Mouse (Mus musculus): Measurements from ENCODE around the gene Cd96. TPM values are rescaled to one million over a fixed set of nuclear protein-coding genes. Genes with fewer than 3 reads are reported as not detected.

Cd96 gene
- total and polyA plus RNA-seq, 3 experiments: not detected

DNA sequence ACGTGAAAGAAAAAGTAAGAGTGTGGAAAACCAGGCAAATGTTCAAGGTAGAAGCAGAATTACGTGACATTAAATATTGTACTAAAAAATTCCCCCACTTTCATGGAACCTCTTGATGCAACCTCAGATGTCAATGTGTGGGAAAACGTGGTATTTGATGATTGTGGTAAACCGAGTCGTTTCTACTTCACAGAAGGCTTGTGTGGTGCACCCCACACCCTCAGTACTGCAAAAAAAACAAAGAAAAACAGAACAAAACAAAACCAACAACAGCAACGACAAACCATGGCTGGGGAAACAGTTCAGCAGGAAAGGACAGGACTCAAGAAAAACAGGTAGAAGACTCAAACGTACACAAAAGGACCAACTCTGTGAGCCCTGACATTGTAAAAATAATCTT lies 121.8 kb downstream of the Cd96 start:
- Histone ChIP-seq H3K27me3 (ENCODE audit: control insufficient read depth in 1 of 2, insufficient read depth in 2 of 2, low read length in 2 of 2) (no peaks in the 10 kb centered on the region), H3K79me2 (ENCODE audit: control insufficient read depth, insufficient read depth, low read length, poor library complexity) (no peaks in the 10 kb centered on the region), H3K36me3 (ENCODE audit: control insufficient read depth in 1 of 2, insufficient read depth in 2 of 2, low read length in 2 of 2) (no peaks in the 10 kb centered on the region), H3K27ac (ENCODE audit: control insufficient read depth, low read depth, low read length) (no peak overlapping the region), H3K9ac (ENCODE audit: control insufficient read depth, low read depth, low read length, poor library complexity, severe bottlenecking) (no peak overlapping the region), H3K4me3 (ENCODE audit: control insufficient read depth in 1 of 2, insufficient read depth in 1 of 2, low read depth in 2 of 2, low read length in 2 of 2) (no peak overlapping the region), H3K9me3 (replicated peaks; ENCODE audit: insufficient read depth, low read length) (no peaks in the 10 kb centered on the region), H3K4me1 (ENCODE audit: control insufficient read depth in 1 of 2, insufficient read depth in 2 of 2, low read length in 2 of 2) (no peaks in the 10 kb centered on the region)
- no peak for TF ChIP-seq ETS1 (IDR thresholded peaks at IDR 0.05; ENCODE audit: low read depth, low read length)
- TF ChIP-seq MYB (IDR thresholded peaks at IDR 0.05; ENCODE audit: low read depth, low read length): no peak
- no peak for TF ChIP-seq RCOR1 (IDR thresholded peaks at IDR 0.05; ENCODE audit: low read depth, low read length)
- TF ChIP-seq MEF2A (IDR thresholded peaks at IDR 0.05; ENCODE audit: extremely low read depth, insufficient replicate concordance, low read depth, low read length, poor library complexity, severe bottlenecking): no peak
- TF ChIP-seq ZKSCAN1 (IDR thresholded peaks at IDR 0.05; ENCODE audit: low read depth, low read length): no peak
- no peak for TF ChIP-seq TAL1 (IDR thresholded peaks at IDR 0.05; ENCODE audit: low read length)
- no peak for TF ChIP-seq GATA1 (IDR thresholded peaks at IDR 0.05; ENCODE audit: low read depth, low read length)
- TF ChIP-seq EP300 (IDR thresholded peaks at IDR 0.05; ENCODE audit: low read depth in 1 of 2, low read length in 2 of 2): no peak
- TF ChIP-seq POLR2AphosphoS5 (IDR thresholded peaks at IDR 0.05; ENCODE audit: borderline replicate concordance, low read depth, low read length): no peak
- no peak for DNase-seq (ENCODE audit: low read depth, low spot score)

DNA sequence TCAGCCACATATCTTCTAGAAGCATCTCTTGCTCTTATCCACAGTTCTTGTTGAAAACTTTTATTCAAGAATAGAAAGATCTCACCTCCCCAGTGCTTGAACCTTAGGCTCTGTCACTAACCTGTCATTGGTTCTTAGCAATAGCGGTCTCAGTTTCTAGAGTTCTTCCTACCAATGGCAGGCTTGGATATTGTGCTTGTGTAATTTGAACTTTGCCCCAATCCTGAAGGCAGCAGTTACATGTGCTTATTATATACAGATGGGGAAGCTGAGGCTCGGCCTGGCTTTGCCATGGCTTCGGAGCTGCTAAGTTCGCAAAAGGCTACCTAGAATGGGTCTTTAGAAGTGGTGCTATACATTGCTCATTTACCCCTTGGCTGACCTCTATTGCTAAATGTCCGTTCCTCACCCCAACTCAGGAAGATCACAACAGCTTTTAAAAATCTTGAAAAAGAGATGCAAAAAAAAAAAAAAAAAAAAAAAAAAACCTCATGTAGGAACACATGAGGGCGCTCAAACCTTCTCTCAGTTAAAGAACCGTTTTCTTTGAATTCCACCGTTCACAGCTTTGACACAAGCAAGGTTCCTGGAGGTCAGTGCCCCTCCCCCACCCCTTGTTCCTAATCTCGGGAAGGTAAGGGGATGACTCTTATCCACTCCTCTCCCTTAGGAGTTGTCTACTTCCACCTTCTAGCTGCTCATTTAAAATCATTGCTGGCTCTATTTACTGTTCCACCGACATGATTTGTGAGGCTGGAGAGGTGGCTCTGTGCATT lies 129.0 kb downstream of the Cd96 start:
- Histone ChIP-seq H3K27me3 (ENCODE audit: control insufficient read depth in 1 of 2, insufficient read depth in 2 of 2, low read length in 2 of 2) (no peaks in the 10 kb centered on the region), H3K9me3 (replicated peaks; ENCODE audit: insufficient read depth, low read length) (no peaks in the 10 kb centered on the region), H3K27ac (ENCODE audit: control insufficient read depth, low read depth, low read length) (no peak overlapping the region), H3K9ac (ENCODE audit: control insufficient read depth, low read depth, low read length, poor library complexity, severe bottlenecking) (no peak overlapping the region), H3K79me2 (ENCODE audit: control insufficient read depth, insufficient read depth, low read length, poor library complexity) (no peaks in the 10 kb centered on the region), H3K4me3 (ENCODE audit: control insufficient read depth in 1 of 2, insufficient read depth in 1 of 2, low read depth in 2 of 2, low read length in 2 of 2) (no peak overlapping the region), H3K36me3 (ENCODE audit: control insufficient read depth in 1 of 2, insufficient read depth in 2 of 2, low read length in 2 of 2) (no peaks in the 10 kb centered on the region), H3K4me1 (ENCODE audit: control insufficient read depth in 1 of 2, insufficient read depth in 2 of 2, low read length in 2 of 2) (no peaks in the 10 kb centered on the region)
- no peak for TF ChIP-seq KAT2A (conservative IDR thresholded peaks at IDR 0.05; ENCODE audit: low read depth, low read length)
- TF ChIP-seq ETS1 (IDR thresholded peaks at IDR 0.05; ENCODE audit: low read depth, low read length): no peak
- TF ChIP-seq CHD1 (IDR thresholded peaks at IDR 0.05; ENCODE audit: low read depth, low read length): no peak
- TF ChIP-seq RAD21 (IDR thresholded peaks at IDR 0.05; ENCODE audit: low read depth, low read length): peak; percentile 2; the same call in 1 of the 2 replicates
- no peak for TF ChIP-seq TCF12 (IDR thresholded peaks at IDR 0.05; ENCODE audit: low read depth, low read length)
- TF ChIP-seq ZNF384 (IDR thresholded peaks at IDR 0.05; ENCODE audit: low read depth, low read length): peak; percentile 78
- no peak for TF ChIP-seq RCOR1 (IDR thresholded peaks at IDR 0.05; ENCODE audit: low read depth, low read length)
- no peak for TF ChIP-seq GABPA (IDR thresholded peaks at IDR 0.05; ENCODE audit: low read depth, low read length)
- TF ChIP-seq NELFE (IDR thresholded peaks at IDR 0.05; ENCODE audit: low read depth, low read length): no peak
- no peak for DNase-seq (ENCODE audit: low read depth, low spot score)

Measured in MEL (cell line).